Mouse (Mus musculus): ENCODE results near the gene Txn2.

DNA sequence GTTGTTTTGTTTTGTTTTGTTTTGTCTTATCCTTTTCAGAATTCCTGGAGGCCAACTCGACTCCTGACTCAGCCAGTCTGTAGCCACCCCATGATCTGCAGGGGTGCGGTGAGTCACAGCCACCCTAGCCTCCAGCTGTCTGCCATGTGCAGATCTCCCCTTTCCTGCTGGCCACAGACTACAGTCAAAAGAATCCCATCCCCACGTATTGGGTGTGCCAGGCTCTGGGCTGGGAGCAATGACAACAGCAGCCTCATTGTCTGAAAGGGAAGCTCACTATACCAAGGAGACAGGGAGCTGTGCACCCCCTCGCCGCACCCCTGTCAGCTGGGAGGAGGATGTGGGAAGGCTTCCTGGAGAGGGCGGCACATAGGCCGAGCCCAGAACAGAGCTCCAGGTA is 40.5 kb downstream of the Txn2 start:
- TF ChIP-seq POLR2A (IDR thresholded peaks at IDR 0.05; ENCODE audit: control insufficient read depth, extremely low read depth, insufficient read depth, low read length, poor library complexity) (no peak), CTCF (IDR thresholded peaks at IDR 0.05; ENCODE audit: borderline replicate concordance, control insufficient read depth, extremely low read depth, insufficient read depth, low read length, poor library complexity) (no peak)
